Mouse (Mus musculus) neural tube, embryonic 14.5 days (tissue): ENCODE measurements around the gene Zfp710. TPM values are rescaled to one million over a fixed set of nuclear protein-coding genes. Genes with fewer than 3 reads are reported as not detected.
"Not testable (repeated sequence)": the region's sequence is repeated elsewhere in the genome, so short reads cannot be mapped to it uniquely, and the experiment has no call there.

Experiments used
- ATAC-seq: fragments of 200-750 bp; cut with Nextera tagmentation; 2 replicates; pipeline ENCODE4 v1.8.0; 2017; ENCODE audit warnings: low read depth, mild to moderate bottlenecking, moderate TSS enrichment, moderate library complexity
- H3K27ac ChIP-seq: fragments of 300-500 bp; sonication (generic); 2 replicates; pipeline ENCODE4 v1.5.1; 2014; ENCODE audit warnings: low read depth, mild to moderate bottlenecking, control low read depth, low read length, moderate library complexity, mixed read lengths
- H3K27me3 ChIP-seq: fragments of 300-500 bp; sonication (generic); 2 replicates; pipeline ENCODE4 v1.6.1; 2014; ENCODE audit warnings: low read length; ENCODE audit not compliant: control insufficient read depth, insufficient read depth
- H3K36me3 ChIP-seq: fragments of 300-500 bp; sonication (generic); 2 replicates; pipeline ENCODE4 v1.6.1; 2014; ENCODE audit warnings: low read length, mixed read lengths; ENCODE audit not compliant: control insufficient read depth, insufficient read depth
- H3K4me1 ChIP-seq: fragments of 300-500 bp; sonication (generic); 2 replicates; pipeline ENCODE4 v1.6.1; 2014; ENCODE audit warnings: low read length; ENCODE audit not compliant: control insufficient read depth, insufficient read depth
- H3K4me2 ChIP-seq: fragments of 300-500 bp; sonication (generic); 2 replicates; pipeline ENCODE4 v1.6.1; 2014; ENCODE audit warnings: mild to moderate bottlenecking, low read depth, low read length, control low read depth
- H3K4me3 ChIP-seq: fragments of 300-500 bp; sonication (generic); 2 replicates; pipeline ENCODE4 v1.5.1; 2014; ENCODE audit warnings: low read depth, low read length, control low read depth, mixed read lengths
- H3K9ac ChIP-seq: fragments of 300-500 bp; sonication (generic); replicated peaks from 2 replicates; pipeline ENCODE4 v1.6.1; 2014; ENCODE audit warnings: low read depth, mild to moderate bottlenecking, control low read depth, low read length, mixed read lengths
- H3K9me3 ChIP-seq: fragments of 300-500 bp; sonication (generic); 2 replicates; pipeline ENCODE4 v1.6.1; 2016; ENCODE audit warnings: low read length; ENCODE audit not compliant: control insufficient read depth
- WGBS: fragments of 180-500 bp; shearing (Covaris S2); extraction: QIAGEN DNeasy Blood & Tissue Kit; methylation state at CpG from one replicate; pipeline ENCODE4 v1.1.7; 2014; 5-methylcytosine and 5-hydroxymethylcytosine counted together
- polyA plus RNA-seq: library from polyadenylated mRNA; unstranded; fragments of >200 nt; fragmentation: Nextera tagmentation; extraction: Ambion mirVana; gene quantifications from 2 replicates; pipeline ENCODE4 v1.2.1, GENCODE M21; 2014

Gene Zfp710
- polyA plus RNA-seq, 1 experiment from 2014 or later = 14.1 TPM

GRCm38 (mm10) chr7:80049746-80050145, 25.1 kb downstream of the Zfp710 start:
- Histone ChIP-seq H3K4me2 (no peak overlapping the region), H3K27ac (no peak overlapping the region), H3K4me3 (no peak overlapping the region), H3K4me1 (no peaks in the 10 kb centered on the region), H3K9me3 (no peaks in the 10 kb centered on the region), H3K36me3 (no peaks in the 10 kb centered on the region), H3K27me3 (no peaks in the 10 kb centered on the region), H3K9ac (no peak overlapping the region)
- WGBS = 59% methylated on average over 2 of the region's 2 CpGs
- ATAC-seq = no peak

GRCm38 (mm10) chr7:80050382-80050781, 25.8 kb downstream of the Zfp710 start:
- not testable (repeated sequence) for H3K27ac ChIP-seq, H3K27me3 ChIP-seq, H3K9me3 ChIP-seq, H3K9ac ChIP-seq, H3K4me3 ChIP-seq, H3K4me2 ChIP-seq, ATAC-seq, H3K36me3 ChIP-seq, H3K4me1 ChIP-seq
- WGBS = 93% methylated on average over 1 of the region's 1 CpGs

- no peak for ATAC-seq
- no peak overlapping the region for H3K4me3 ChIP-seq
- H3K27ac ChIP-seq = no peak overlapping the region
- H3K27me3 ChIP-seq = no peaks in the 10 kb centered on the region
- WGBS = 70% methylated on average over 6 of the region's 6 CpGs
- H3K36me3 ChIP-seq = no peaks in the 10 kb centered on the region
- H3K4me2 ChIP-seq = no peak overlapping the region
- no peaks in the 10 kb centered on the region for H3K9me3 ChIP-seq
- H3K4me1 ChIP-seq = peaks cover 6% of the 10 kb centered on the region
- H3K9ac ChIP-seq = no peak overlapping the region
Measured at GRCm38 (mm10) chr7:80051835-80052234, 27.2 kb downstream of the Zfp710 start.

GRCm38 (mm10) chr7:80052261-80052660, 27.6 kb downstream of the Zfp710 start:
- H3K9me3 ChIP-seq = no peaks in the 10 kb centered on the region
- no peak overlapping the region for H3K4me3 ChIP-seq
- no peaks in the 10 kb centered on the region for H3K27me3 ChIP-seq
- no peak overlapping the region for H3K27ac ChIP-seq
- no peak overlapping the region for H3K9ac ChIP-seq
- peak; percentile 44; the same call in 1 of the 2 replicates for ATAC-seq
- H3K4me1 ChIP-seq = peaks cover 9% of the 10 kb centered on the region
- no peaks in the 10 kb centered on the region for H3K36me3 ChIP-seq
- H3K4me2 ChIP-seq = no peak overlapping the region
- 54% methylated on average over 11 of the region's 11 CpGs for WGBS

GRCm38 (mm10) chr7:80053147-80053546, 28.5 kb downstream of the Zfp710 start:
- Histone ChIP-seq H3K27me3 (no peaks in the 10 kb centered on the region), H3K9me3 (no peaks in the 10 kb centered on the region), H3K4me1 (peaks cover 18% of the 10 kb centered on the region), H3K4me2 (no peak overlapping the region), H3K9ac (no peak overlapping the region), H3K27ac (no peak overlapping the region), H3K36me3 (no peaks in the 10 kb centered on the region), H3K4me3 (no peak overlapping the region)
- no peak for ATAC-seq
- WGBS = 93% methylated on average over 9 of the region's 9 CpGs

- Histone ChIP-seq H3K4me3 (no peak overlapping the region), H3K9me3 (no peaks in the 10 kb centered on the region), H3K4me2 (no peak overlapping the region), H3K27me3 (no peaks in the 10 kb centered on the region), H3K27ac (no peak overlapping the region), H3K9ac (no peak overlapping the region), H3K4me1 (peaks cover 22% of the 10 kb centered on the region), H3K36me3 (no peaks in the 10 kb centered on the region)
- WGBS = 81% methylated on average over 12 of the region's 12 CpGs
- no peak for ATAC-seq
Measured at GRCm38 (mm10) chr7:80055781-80056180, 31.2 kb downstream of the Zfp710 start.

GRCm38 (mm10) chr7:80057002-80057691, 32.5 kb downstream of the Zfp710 start:
- H3K9me3 ChIP-seq = no peaks in the 10 kb centered on the region
- 48% methylated on average over 4 of the region's 4 CpGs for WGBS
- H3K4me1 ChIP-seq = peaks cover 22% of the 10 kb centered on the region
- no peaks in the 10 kb centered on the region for H3K36me3 ChIP-seq
- no peak overlapping the region for H3K9ac ChIP-seq
- no peak for ATAC-seq
- no peaks in the 10 kb centered on the region for H3K27me3 ChIP-seq
- 0 out of 2 replicates have a peak overlapping the region, but pooled peaks have one; percentile 44 for H3K27ac ChIP-seq
- no peak overlapping the region for H3K4me2 ChIP-seq
- no peak overlapping the region for H3K4me3 ChIP-seq

- H3K27me3 ChIP-seq = no peaks in the 10 kb centered on the region
- no peaks in the 10 kb centered on the region for H3K36me3 ChIP-seq
- H3K4me3 ChIP-seq = no peak overlapping the region
- WGBS = 13% methylated on average over 14 of the region's 14 CpGs
- peaks cover 22% of the 10 kb centered on the region for H3K4me1 ChIP-seq
- no peak for ATAC-seq
- H3K27ac ChIP-seq = peak overlapping the region; percentile 44; the same call in 1 of the 2 replicates
- no peaks in the 10 kb centered on the region for H3K9me3 ChIP-seq
- no peak overlapping the region for H3K4me2 ChIP-seq
- H3K9ac ChIP-seq = no peak overlapping the region
Measured at GRCm38 (mm10) chr7:80057781-80058180, 33.2 kb downstream of the Zfp710 start.

- peaks cover 22% of the 10 kb centered on the region for H3K4me1 ChIP-seq
- no peak overlapping the region for H3K4me2 ChIP-seq
- no peak overlapping the region for H3K9ac ChIP-seq
- H3K27me3 ChIP-seq = no peaks in the 10 kb centered on the region
- no peak overlapping the region for H3K4me3 ChIP-seq
- H3K27ac ChIP-seq = no peak overlapping the region
- no peaks in the 10 kb centered on the region for H3K9me3 ChIP-seq
- ATAC-seq = no peak
- H3K36me3 ChIP-seq = no peaks in the 10 kb centered on the region
- 74% methylated on average over 4 of the region's 4 CpGs for WGBS
Measured at GRCm38 (mm10) chr7:80058405-80059063, 33.9 kb downstream of the Zfp710 start.
